Mouse (Mus musculus): Measurements from ENCODE around the gene Lztfl1.
"Not testable (repeated sequence)": the region's sequence is repeated elsewhere in the genome, so short reads cannot be mapped to it uniquely, and the experiment has no call there.

Lztfl1 gene

DNA sequence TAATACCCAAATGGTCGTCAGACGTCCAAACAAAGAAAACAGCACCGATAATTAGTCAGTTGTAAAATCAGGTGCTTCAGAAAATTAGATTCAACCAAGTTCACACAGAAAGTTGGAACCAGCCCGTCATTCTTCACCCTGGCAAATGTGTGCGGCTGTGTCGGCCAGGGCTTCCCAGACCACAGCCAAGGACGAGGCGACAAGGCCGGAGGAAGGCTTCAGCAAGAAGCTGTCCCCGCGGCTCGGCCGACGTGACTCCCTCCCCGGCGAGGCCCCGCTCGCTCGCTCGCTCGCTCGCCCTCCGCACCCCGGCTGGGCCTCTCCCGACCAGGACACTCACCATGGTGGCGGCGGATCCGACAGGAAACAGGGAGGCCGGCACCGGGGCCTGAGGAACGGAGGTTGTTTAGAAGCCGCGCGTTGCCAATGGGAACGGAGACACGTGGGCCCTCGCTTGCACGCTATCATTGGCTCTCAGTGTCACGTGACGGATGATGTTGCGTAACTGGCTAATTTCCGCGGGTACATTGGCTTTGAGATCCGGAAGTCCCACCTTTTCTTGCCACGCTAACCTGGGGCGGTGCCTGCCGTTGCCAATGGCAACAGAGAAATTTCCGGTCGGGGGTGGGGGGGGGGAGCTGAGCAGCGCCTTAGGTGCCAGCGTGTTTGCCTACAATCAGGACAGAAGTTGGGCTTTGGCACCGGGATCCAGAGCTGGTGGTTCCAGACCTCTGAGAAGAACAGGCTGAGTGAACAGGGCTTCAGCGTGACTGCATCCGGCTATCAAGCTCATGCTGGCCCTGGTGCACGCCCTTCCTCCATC is at the start of gene Lztfl1:
Gene Lztfl1, minus strand, starts transcription at position 512 of the 823 bp plus-strand sequence.
- peak; percentile 96 to 98 for DNase-seq (ENCODE audit: inconsistent age in 2 of 2, low spot score in 1 of 2)

DNA sequence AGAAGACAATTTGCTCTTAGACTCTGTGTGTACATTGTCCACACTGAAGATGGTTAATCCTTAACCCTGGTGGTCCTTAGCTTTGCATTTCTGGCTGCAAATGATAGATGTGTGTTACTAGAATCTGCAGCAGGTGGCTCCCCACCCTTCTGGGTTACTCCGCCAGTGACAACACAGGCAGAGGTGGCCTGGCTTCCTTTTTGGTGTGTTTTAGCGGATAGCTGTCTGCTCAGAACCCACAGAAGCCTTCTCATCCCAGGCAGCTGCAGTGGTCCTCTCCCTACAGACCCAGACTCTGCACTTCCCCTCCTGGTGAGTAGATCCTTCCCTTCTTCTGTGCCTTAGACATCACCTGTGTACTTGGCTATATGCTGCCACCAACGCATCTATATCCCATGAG is 49.5 kb upstream of the Lztfl1 start:
- no peak for DNase-seq (ENCODE audit: inconsistent age in 2 of 2, low spot score in 1 of 2)

DNA sequence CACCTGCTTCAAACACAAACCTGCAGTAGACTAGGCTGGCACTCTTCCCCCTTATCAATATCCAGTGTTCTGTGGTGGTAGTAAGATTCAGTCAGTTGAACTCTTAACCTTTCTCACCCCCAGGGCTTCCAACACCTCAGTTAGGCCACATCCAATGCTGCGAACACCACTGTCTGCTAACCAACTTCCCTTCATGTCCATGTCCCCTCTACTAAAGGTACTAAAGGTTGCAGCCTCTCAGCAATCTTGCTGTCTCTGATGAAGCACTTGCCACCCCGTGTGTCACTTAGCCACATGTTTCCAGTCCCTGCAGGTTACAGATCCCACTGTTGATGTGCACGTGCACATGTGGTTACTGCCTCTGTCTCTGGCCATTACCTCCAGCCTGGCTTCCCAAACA is 46.3 kb upstream of the Lztfl1 start:
- DNase-seq (ENCODE audit: inconsistent age in 2 of 2, low spot score in 1 of 2): no peak

DNA sequence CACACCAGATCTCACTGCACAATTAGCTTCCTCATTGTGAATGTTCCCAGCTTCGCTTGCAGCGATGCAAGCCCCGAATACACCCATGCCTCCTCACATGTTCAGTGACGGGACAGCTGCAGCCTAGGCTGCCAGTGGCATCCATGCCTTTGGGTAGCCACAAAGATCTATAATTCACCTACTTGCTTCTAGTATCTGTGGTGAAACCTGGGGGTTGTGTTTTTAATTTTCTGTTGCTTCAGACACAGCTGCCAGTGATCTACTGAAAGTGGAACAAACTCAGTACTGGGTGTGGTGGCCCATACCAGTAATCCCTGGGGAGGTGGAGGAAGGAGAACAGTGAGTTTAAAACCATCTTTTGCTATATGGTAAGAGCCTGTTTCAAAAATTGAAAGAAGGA is 45.4 kb upstream of the Lztfl1 start:
- DNase-seq (ENCODE audit: inconsistent age in 2 of 2, low spot score in 1 of 2): no peak

DNA sequence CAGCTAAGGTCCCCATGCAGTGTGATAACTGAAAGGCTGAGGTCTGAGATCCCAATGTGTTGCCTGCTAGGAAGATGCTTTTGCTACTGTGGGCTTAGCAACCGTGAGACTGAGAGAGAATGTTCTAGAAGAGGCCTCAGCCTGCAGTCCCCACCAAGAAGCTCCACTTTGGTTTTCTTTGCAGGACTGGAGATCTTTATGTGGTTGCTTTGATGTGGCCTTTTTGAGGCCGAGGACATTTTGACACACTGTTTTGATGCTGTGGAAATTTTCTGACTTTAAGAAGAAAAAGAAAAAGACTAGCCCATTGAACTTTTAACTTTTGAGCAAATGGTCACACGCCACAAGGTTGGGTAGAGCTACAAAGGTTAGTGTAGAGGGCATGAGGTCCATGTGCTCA is 43.3 kb upstream of the Lztfl1 start:
- no peak for DNase-seq (ENCODE audit: inconsistent age in 2 of 2, low spot score in 1 of 2)

DNA sequence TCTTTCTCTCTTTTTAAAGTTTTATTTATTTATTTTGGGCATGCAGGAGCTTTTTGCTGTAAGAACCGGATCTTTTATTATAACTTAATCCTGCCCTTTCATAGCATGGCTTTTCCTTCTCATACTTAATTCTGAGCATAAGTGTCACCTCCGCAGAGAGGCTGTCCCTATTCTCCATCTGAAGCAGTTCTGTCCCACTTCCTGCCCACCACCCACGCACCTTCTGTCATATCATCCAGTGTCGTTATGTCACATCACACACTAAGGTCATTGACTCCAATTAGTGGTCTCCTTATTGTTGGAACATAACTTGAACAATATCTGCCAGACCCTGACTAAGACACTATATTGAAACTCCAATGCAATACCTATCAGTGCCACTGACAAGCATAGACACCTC is 41.1 kb upstream of the Lztfl1 start:
- DNase-seq (ENCODE audit: inconsistent age in 2 of 2, low spot score in 1 of 2): no peak

DNA sequence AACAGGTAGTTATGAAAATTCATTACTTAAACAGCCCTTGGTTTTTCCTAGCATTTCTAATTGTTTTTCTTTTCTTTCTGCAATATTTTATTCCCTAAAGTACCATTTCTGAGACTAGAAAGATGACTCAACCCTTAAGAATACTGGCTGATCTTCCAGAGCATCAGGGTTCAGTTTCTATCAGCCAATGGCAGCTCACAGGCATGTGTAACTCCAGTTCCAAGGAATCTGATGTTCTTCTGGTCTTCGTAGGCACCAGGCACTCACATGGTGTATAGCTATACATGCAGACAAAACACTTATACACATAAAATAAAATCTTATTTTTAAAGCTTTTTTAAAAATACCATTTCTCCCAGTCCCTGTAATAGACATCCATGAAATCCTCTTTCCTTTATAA is 40.7 kb upstream of the Lztfl1 start:
- DNase-seq (ENCODE audit: inconsistent age in 2 of 2, low spot score in 1 of 2): no peak

DNA sequence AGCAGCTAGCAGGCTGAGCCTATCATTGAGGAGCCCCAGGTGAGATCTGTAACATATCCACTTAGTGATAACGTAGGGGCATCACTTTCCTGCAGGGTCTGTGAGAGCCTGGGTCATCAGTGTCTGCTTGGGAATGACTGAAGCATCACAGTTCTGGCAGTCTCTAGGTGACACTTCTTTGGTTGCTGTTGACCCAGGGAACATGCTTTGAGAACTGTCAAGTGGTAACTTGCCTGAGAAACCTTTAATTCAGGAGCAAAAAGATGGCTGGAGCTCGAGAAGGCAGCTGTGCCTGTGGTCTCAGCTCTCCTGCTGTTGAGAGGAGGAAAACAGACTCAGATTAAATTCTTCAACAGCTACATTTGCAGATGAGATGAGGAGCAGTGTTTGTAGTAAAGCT is 39.8 kb upstream of the Lztfl1 start:
- no peak for DNase-seq (ENCODE audit: inconsistent age in 2 of 2, low spot score in 1 of 2)

DNA sequence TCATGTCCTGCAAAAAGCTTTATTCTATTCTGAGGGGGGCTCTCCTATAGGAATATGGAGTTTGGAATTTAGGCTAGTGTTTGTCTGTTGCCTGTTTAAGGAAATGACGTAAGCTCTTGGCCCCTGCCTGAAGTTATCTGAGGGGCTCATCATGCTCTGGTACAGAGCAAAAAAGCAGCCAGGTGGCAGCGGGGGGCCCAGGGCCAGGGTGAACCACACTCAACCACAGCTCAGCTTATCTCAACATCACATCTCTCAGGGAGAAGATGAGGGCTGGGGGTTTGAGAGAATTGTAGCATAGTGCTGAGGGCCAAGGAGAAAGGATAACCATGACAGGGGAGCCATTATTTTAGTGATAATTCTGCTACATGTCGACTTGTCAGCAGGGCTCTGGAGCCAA is 39.3 kb upstream of the Lztfl1 start:
- DNase-seq (ENCODE audit: inconsistent age in 2 of 2, low spot score in 1 of 2): no peak

DNA sequence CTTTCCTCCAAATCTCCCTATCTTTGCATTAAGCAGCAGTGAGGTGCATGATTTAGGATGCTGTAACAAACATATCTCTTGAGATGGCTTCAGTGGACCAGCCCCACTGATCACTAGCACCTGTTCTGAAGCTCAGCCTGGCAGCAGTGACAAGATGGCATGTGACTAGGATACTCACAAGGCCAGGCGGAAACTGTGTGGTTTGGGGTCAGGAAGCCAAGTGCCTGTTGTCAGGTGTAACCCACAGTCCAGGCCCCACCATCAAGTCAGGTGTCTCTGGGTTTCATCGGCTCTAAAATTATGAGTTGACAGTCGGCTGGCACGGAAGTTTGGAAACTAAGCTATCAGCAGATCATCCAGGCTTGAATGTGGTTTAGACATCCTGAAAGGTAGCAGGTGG is 36.8 kb upstream of the Lztfl1 start:
- DNase-seq (ENCODE audit: inconsistent age in 2 of 2, low spot score in 1 of 2): no peak

DNA sequence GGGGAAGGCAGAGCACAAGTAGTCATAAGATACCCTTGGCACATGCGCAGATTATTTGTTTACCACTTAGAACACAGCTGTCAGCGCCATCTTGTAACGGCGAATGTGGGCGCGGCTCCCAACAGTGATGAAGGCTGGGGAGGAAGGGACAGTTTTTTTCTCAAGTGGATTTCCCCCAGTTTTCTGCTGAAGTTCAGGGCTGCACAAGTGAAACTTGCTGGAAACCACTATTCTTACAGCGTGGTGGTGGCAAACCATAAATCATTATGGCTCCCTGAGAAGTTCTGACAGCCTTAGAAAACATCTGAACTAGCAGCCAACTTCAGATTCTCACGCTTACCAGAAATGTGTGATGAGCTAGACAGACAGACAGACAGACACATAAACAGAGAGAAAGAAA is 32.2 kb upstream of the Lztfl1 start:
- not testable (repeated sequence) for DNase-seq (ENCODE audit: inconsistent age in 2 of 2, low spot score in 1 of 2)

DNA sequence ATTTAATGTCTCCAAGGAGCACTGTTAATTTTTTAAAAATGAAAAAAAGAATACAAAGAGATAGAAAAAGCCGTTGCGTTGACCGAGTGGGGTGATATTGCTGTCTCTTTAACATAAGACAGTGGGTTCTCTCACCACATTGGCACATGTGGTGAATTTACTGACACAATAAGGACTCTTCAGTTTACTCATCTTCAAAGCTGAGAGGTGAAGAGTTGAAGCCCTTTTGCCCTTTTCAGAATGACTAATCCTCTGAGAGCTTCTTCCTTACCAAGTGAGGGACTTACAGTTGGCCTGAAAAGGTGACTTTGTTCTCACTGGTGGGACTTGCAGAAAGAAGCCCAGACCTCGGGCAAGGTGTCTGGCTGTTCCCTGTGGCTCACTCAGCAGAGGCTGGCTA is 23.3 kb upstream of the Lztfl1 start:
- no peak for DNase-seq (ENCODE audit: inconsistent age in 2 of 2, low spot score in 1 of 2)

DNA sequence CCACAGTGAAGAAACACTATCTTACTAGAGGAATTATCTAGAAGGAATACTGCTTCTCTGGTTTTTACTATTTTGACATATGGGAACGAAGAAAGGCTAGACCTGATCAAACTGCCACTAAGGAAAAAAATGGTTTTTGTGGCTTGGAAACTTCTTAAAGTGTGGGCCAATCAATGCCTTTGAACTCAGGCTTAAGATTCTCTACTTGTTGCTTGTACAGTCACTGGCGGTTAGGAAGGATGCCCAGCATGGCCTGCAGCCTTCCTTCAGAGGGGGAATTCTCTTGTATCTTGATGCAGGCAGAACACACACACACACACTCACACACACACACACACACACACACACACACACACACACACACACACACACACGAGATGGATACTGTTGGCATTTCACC is 16.6 kb upstream of the Lztfl1 start:
- no peak for DNase-seq (ENCODE audit: inconsistent age in 2 of 2, low spot score in 1 of 2)

DNA sequence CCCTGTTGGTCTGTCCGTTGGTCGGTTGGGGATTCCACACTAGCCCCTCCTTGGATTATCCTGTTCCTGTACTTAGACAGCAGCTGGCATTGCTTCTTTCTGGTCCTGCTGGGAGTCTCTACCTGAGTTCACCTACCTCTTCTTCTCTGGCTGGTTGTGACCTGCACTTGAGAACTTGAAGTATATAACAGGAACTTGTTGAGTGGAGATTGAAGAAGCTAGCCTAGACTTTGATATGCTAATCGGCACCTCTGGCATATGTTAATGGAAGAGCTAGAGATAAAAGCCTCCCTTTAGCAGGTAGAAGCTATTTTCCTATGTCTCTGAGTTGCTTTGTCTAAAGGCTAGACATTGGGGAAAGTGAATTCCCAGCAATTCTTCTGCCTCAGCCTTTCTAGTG is 13.8 kb upstream of the Lztfl1 start:
- DNase-seq (ENCODE audit: inconsistent age in 2 of 2, low spot score in 1 of 2): no peak

DNA sequence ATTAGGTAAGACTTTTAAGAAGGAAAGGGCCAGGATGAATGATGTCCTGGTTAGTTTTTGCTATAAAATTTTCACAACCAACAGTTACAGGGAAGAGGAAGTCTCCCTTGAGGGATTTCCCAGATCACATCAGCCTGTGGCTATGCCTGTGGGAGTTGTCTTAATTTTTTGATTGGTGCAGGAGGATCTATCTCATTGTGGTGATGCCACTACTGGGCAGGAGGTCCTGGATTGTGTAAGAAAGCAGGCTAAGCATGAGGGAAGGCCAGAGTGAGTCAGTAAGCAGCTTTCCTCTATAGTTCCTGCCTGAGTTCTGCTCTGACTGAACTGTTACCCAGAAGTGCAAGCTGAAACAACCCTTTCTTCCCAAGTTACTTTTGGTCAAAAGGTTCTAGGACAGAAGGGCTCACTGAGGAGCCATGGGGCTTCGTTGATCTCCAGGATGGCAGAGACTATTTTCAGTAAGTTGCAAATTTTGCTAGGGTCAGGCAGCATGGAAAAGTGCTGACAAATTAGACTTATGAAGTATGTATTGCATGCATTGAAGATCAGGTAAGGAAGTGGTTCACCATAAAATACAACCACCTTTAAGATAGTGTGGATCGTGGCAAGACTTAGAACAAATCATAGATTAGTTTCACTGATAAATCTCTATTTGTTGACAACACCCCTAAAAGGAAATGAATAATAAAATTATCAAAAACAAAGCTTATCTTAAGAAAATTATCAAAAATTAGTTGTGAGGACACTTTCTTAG is 5.4 kb upstream of the Lztfl1 start:
- DNase-seq (ENCODE audit: inconsistent age in 2 of 2, low spot score in 1 of 2): no peak

DNA sequence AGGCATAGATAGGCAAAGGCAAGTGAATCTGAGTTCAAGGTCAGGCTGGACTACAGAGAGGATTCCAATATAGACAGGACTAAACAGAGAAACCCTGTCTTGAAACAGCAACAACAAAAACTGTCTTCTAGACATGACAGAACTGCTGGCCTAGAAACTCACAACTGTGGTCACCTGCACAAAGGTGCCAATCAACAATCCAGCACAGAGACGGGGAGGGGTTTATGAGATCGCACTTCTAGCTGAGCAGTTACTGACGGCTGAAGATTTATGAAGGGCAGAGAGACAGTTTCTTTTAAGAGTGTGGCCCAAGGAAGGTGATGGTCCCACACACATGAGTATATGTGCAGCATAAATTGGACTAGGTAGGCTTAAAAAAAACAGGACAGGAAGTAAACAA is 1.2 kb downstream of the Lztfl1 start:
- peak in 1 of 2 experiments; percentile 55 for DNase-seq (ENCODE audit: inconsistent age in 2 of 2, low spot score in 1 of 2)

DNA sequence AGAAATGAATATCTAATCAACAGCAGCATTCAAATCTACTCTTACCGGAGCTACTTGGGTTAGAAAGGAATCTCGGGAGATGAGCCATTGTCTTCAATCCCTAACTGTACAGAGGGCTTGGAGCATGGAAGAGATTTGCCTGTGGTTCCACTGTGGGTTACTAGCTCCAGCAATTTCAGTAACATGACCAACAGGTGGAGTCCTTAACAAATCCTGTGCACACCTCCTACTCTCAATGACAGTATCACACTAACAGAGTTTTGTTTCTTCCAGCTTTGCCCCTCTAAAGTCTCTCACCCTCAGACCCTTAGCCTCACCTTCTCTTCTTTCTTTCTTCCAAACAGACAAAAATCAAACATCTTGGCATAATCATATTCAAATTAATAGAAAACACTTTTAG is 4.4 kb downstream of the Lztfl1 start:
- DNase-seq (ENCODE audit: inconsistent age in 2 of 2, low spot score in 1 of 2): no peak

DNA sequence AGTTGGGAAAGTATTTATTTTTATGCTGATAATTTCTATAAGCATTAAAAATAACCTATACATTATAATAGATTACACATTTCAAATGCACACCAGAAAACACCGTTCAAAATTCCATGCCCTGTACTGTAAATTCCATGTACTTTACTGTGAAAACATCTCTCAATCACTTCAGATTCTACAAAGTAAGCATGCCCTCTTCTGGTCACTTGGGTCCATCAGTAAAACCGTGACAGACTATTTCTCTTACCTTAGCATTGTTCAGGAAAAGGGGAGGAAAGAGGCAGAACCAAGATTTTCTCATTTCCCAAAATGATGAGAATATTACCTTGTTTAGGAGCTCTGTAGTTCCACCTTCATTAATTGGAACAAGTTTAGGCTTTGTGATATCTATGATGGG is 8.3 kb downstream of the Lztfl1 start:
- DNase-seq (ENCODE audit: inconsistent age in 2 of 2, low spot score in 1 of 2): no peak

DNA sequence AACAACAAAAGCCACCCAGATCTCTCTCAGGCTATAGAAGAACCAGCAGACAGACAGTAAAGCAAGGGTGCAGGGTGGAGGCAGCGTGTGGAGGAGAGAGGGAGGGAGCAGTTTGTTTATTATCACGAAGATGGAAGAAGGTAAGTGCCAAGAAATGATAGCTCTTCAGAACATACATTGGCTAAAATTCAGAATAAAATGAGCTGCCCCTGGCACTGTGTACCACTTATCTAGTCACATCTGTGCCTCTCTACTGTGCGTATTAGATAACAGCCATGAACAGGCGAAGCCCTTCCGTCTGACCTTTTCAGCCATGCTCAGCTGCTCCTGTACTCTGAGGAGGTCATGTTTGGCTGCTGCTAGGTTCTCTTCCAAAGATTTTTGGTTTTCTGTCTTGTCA is 15.7 kb downstream of the Lztfl1 start:
- no peak for DNase-seq (ENCODE audit: inconsistent age in 2 of 2, low spot score in 1 of 2)

DNA sequence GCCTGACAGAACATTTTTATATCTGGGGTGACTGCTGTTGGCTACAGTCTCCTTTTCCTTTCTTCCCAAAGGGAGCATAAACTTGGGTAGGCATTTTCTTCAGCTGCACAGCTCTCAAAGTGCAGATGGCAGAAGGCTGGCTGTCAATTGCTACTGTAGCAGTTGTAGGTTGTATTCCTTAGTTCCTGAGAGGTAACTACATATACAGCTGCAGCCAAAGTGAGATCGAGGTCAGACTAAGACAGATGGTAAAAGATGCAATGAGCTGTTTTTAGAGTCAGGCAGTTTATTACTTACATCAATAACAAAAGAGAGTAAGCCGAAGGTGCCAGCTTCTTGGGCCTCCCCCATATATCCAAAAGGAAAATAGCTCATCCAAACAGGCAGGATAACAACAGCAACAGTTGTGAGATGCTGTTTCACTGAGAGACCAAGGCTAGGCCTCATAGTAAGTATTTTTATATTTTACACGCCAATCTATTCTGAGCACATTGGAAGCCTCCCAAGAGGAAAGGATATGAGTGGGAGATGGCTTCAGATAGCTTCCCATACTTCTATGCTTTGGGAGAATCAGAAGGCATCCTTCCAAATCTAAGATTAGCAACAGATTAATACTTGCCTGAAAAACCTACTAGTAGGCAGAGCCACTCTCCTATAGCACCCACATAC is 21.7 kb downstream of the Lztfl1 start:
- DNase-seq (ENCODE audit: inconsistent age in 2 of 2, low spot score in 1 of 2): no peak

DNA sequence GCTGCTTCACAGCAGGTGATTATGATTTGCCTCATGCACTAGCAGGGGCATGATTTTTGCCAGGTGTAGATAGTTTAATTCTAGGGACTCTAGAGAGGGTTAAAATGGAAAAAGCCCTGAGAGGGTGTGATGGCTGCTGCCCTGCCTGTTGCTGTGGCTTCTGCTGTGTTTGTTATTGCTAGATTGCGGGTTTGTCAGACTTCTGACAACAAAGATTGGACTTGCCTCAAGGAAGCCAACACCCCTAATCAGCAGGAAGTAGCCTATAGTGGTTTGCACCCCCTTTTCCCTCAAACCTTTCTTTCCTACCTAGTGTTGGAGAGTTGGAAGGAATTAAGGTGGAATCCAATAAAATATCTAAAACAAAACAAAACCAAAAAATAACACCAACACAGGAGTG is 29.3 kb downstream of the Lztfl1 start:
- no peak for DNase-seq (ENCODE audit: inconsistent age in 2 of 2, low spot score in 1 of 2)

DNA sequence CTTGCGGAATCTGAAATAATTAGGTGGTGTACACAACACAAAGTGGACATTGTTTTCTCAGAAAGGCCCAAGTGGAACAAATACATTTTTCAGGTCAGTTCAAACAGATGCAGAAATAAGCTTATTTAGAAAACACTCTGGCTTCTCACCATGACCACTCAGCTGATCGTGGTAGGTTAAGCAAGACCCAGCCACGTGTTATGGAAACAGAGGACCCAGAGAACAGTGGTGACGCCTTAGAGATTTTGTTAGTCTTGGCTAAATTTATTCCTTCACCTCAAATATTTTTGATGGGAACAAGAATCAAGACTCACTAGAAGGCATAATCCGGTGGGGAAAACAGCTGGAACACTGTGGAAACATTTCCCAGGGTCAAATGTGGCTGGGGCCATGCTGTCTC is 31.3 kb downstream of the Lztfl1 start:
- no peak for DNase-seq (ENCODE audit: inconsistent age in 2 of 2, low spot score in 1 of 2)
